Mouse (Mus musculus) urinary bladder, postnatal 10 days (tissue): ENCODE measurements around the gene Brsk2.

Experiments used
- DNase-seq: peaks from one replicate; pipeline ENCODE4 v3.0.0; 2022; ENCODE audit warnings: low spot score

Brsk2 gene

DNA sequence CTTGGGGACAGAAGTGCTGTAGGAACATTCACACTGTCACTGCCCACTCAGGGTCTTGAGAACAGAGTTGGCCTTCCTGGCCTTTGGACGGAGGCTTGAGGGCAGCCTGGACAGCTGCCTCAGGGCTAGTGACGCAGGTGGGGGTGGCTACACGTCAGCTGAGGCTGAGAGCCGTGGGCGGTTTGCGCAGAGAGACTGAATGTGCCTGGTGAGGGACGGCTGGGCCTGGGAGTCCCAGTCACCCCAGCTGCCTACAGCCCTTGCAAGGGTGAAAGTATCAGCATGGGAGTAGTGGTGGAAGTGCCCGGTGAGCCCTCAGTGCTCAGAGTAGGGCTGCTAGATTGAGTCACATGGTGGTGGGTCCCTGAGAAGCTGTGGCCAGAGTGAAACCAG lies 6.6 kb downstream of the Brsk2 start:
- DNase-seq, result no peak

DNA sequence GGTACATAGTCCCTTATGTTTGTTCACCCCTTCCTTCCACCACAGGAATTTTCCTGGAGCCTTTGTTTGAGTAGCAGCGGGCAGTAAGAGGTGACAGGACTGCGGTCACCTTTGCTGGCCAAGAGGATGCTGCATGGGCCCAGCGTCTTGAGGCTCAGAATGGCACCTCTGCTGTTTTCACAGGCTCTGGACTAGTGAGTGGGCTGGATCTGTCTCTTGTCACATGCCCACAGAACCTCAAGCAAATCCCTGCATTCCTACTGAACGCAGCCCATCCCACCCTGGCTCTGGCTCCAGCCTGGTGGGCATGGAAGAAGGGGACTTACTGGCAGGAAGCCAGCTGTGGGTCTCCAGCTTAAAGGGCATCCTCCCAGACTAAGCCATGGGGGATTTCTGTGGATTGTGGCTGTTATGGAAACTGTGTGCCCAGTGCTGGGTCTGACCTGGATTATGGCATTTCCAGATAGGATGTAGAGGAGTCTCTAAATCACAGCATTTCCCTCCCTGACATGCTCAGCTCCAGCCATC lies 8.0 kb downstream of the Brsk2 start:
- no peak for DNase-seq

DNA sequence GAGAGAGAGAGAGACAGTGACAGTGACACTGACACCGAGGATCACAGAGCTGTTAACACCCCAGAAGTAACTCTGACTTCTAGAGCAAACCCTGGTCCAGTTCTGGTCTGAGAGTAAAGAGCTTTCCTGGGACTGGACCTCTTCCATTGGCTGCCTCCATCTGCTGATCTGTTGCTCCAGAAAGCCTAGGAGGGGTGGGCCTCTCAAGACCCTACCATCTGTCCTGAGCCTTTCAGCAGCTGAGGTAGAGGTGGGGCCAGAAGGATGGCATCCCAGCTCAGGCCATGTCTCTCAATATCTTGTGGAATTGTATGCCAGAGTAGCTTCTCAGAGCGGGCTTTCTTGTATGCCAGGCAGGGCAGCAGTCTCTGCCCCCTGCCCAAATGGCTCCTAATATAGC lies 8.7 kb downstream of the Brsk2 start:
- no peak for DNase-seq

- no peak for DNase-seq
Observed at GRCm38 (mm10) chr7:141959133-141959532, 9.6 kb downstream of the Brsk2 start.

DNA sequence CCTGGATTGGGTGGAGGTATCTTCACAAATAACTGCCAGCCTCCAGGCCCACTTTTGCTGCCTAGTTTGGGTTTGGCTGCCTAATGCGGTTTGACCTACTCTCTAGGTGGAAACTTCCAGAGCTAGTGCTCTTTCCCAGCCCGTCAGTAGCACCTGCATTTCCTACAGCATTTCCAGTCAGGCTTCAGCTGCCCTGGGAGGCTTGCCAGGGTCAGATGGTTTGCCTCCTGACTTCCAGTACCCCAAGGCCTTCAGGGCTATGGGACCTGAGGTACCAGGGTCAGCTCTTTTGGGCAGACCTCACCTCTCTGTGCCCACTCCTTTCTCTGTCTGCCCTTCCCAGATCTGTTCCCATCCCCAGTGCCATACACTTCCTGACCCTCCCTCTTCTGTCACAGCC lies 11.4 kb downstream of the Brsk2 start:
- no peak for DNase-seq

GRCm38 (mm10) chr7:141961491-141961890 lies 11.9 kb downstream of the Brsk2 start:
- DNase-seq, result no peak

DNA sequence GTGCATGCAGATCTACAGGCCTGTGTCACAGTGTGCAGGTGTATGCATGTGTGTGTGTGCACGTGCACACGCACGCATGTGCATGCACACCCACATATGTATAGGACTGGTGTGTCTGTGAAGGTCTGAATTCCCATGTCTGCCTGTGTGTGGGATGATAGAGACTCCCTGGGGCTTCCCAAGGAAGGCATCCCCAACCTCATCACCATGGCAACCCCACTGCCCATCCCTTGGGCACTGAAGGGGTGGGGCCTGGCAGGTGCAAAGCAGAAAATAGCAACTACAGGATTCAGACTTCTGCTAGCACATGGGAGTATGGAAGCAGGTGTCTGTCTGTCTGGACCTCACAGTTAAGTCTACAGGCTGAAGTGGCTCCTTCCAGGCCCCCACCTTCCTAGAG lies 13.0 kb downstream of the Brsk2 start:
- DNase-seq, result no peak

- no peak for DNase-seq
Observed at GRCm38 (mm10) chr7:141966281-141966680, 16.7 kb downstream of the Brsk2 start.

- DNase-seq, result no peak
Observed at GRCm38 (mm10) chr7:141972831-141973619, 23.5 kb downstream of the Brsk2 start.

- DNase-seq, result no peak
Observed at GRCm38 (mm10) chr7:141978003-141978402, 28.5 kb downstream of the Brsk2 start.

- DNase-seq, result no peak
Observed at GRCm38 (mm10) chr7:141979247-141979646, 29.7 kb downstream of the Brsk2 start.

DNA sequence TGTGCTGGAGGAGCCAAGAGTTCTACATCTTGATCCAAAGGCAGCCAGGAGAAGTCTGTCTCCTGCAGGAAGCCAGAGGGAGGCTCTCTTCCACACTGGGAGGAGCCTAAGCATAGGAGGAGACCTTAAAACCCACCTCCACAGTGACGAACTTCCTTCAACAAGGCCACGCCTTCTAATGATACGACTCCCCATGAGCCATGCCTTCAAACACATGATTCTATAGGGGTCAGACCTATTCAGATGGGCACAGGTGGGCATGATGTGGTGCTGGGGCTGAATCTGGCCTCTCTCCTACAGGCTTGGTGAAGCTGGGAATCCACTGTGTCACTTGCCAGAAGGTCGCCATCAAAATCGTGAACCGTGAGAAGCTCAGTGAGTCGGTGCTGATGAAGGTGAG lies 31.7 kb downstream of the Brsk2 start:
- no peak for DNase-seq

DNA sequence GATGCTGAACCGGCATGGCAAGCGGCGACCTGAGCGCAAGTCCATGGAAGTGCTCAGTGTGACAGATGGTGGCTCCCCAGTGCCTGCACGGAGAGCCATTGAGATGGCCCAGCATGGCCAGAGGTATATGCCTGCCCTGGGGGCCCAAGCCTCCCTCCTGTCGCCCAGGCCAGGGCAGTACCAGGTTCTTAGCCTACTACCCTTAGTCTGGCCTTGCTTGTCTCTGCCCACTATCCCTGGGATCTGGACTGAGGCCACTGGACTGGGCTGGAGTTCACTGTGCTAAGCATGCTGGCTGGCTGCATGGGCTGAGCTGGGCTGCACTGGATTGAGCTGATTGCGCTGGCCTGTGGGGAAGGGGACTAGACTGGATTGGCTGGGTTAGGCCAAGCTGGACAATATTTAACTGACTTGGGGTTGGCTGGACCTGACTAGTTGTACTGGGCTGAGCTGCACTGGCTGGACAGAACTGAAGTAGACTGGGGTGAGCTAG lies 38.8 kb downstream of the Brsk2 start:
- no peak for DNase-seq

DNA sequence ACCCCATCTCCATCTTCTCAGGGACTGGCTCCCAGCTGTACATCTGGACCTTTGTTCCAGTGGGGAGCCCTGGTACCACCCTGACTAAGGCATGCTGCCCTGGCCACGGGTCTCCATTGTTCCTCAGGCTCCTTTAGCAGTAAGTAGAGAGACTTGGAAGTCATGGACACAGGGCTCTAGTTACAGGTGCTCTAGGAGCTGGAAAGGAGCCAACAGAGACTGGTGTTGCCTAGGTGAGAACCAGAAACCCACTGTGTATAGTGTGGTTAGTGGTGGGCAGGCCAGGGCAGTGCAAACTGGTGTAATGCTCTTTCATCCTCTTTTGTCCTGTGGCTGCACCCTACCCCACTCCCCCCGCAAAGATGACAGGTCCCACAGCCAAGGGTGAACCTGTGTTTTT lies 41.6 kb downstream of the Brsk2 start:
- DNase-seq, result no peak

DNA sequence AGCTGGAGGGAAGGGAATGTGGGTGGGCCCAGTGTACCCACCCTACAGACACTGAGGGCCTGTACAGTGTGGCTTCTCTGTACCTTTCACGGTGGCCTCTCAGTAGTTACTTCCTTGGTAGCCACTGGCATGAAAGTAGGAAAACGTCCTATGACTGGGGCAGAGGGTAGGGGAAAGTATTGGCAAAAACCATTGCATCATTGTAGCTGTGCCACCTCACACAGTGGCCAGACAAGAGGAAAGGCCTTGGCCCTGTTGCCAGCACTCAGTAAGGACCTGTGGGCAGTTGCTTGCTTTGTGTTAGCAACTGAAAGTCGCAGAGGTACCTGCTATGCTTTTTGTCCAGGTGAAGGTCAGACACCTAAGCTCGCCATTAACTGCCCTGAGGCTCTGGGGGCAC lies 44.6 kb downstream of the Brsk2 start:
- DNase-seq, result no peak

GRCm38 (mm10) chr7:142000661-142001060 lies 51.1 kb downstream of the Brsk2 start:
- no peak for DNase-seq

- DNase-seq, result no peak
Observed at GRCm38 (mm10) chr7:142001597-142002340, 52.2 kb downstream of the Brsk2 start.

DNA sequence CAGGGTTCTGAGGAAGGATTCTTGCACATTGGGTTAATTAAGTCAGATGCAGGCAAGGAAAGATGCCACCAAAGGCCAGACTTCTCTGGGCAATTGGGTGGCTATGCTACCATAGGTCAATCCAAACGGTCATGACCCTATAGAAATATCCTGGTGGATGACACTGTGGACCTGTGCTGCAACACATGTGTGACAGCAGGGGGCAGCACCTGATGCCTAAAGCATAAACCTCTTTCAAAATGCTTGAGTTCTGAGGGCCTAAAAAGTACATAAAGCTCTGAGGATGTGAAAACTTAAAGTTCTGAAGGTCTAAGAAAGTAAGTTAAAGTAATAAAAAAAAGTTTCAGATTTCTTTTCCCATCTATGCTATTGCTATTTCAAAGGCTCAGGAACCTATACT lies 67.0 kb downstream of the Brsk2 start:
- DNase-seq, result no peak

- DNase-seq, result no peak
Observed at GRCm38 (mm10) chr7:142019699-142020098, 70.1 kb downstream of the Brsk2 start.

GRCm38 (mm10) chr7:142020827-142021226 lies 71.3 kb downstream of the Brsk2 start:
- no peak for DNase-seq

DNA sequence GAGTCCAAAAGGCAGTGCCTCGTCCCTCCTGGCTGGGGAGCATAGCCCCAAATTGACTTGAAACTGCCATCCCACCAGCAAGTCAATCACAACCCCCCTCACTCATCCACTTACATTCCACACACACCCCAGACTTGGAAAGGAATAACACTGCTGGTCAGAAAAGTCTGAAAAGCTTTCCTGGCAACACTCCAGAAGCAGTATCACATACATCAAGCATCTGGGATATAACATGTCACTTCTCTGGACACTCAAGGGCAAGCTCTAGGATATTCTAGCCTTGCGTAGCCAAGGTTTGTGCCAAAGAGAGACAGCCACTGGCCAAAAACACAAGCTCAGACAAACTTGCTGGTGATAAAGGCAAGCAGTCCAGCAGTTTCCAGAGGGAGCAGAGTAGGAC lies 75.6 kb downstream of the Brsk2 start:
- DNase-seq, result no peak

DNA sequence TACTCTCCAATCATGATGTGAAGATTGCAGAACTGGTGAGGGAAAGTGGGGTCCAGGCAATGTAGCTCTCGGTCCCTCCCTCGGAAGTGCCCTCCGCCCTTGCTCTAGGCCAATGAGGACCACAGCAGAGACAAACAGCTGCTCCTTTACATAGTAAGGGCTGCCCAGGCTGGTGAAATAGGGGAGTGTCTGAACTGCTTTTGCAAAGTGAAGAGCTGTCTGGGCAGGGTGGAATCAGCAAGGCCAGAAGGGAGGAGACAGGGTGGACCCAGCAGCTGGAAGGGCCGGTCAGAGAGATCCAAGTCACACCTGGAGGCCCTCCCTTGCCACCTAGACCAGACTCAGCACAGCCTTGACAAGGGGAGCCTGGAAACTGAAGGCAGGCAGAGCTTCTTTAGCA lies 76.4 kb downstream of the Brsk2 start:
- no peak for DNase-seq

- DNase-seq, result no peak
Observed at GRCm38 (mm10) chr7:142030073-142030472, 80.5 kb downstream of the Brsk2 start.
